Comparison of ENCODE assay signal across 10 mouse cellular contexts in genomic region chr8:122763267-122763738, GRCm38 (mm10). TPM values are rescaled to one million over a fixed set of nuclear protein-coding genes. Genes with fewer than 3 reads are reported as not detected.
DNase-seq lines count a peak whose midpoint lies in the region; ATAC-seq and TF ChIP-seq lines count a peak whose summit lies in the region.
"Had no signal": no experiment of that assay in that cellular context is flagged by ENCODE, and none has a peak within 500 bp of the region (broad histone marks: within the 10 kb centered on the region; RNA-seq: fewer than 3 reads in every experiment).

No protein-coding gene starts in this region.

- H3K9ac ChIP-seq in lung, postnatal 0 days (replicated peaks; ENCODE audit: low read depth), result no peak overlapping the region

- no peak for TF ChIP-seq EP300 in lung, postnatal 0 days (IDR thresholded peaks at IDR 0.05)

- no peak for TF ChIP-seq CTCF in lung, postnatal 0 days (IDR thresholded peaks at IDR 0.05)

- H3K36me3 ChIP-seq in lung, postnatal 0 days (ENCODE audit: insufficient read depth, low read length), result no peaks in the 10 kb centered on the region

- H3K4me1 ChIP-seq in lung, postnatal 0 days (ENCODE audit: insufficient read depth, low read depth, low read length), result no peaks in the 10 kb centered on the region

- peak; percentile 53 to 57 for DNase-seq in lung, adult 18-20 months
- no peak for DNase-seq in lung, postnatal 0 days (ENCODE audit: low spot score)
- peak; percentile 25 for DNase-seq in gastrocnemius, postnatal 10 days
- DNase-seq in heart, postnatal 4 days, result peak; percentile 34
- peak; percentile 27 for DNase-seq in skeletal muscle tissue, adult 2 months (ENCODE audit: low read depth, low spot score)
- no peak for DNase-seq in MN1 (ENCODE audit: low spot score)
- no peak for DNase-seq in frontal cortex, postnatal 25 days (ENCODE audit: low spot score in 2 of 2)
- no peak for DNase-seq in cerebellum, postnatal 4 days (ENCODE audit: low spot score in 2 of 2)
- DNase-seq: thymus, postnatal 14 days had no signal

- H3K9me3 ChIP-seq in lung, postnatal 0 days (ENCODE audit: low read length), result no peaks in the 10 kb centered on the region

- no peak overlapping the region for H3K4me2 ChIP-seq in lung, postnatal 0 days (replicated peaks; ENCODE audit: low read depth, low read length)

- no peaks in the 10 kb centered on the region for H3K27me3 ChIP-seq in lung, postnatal 0 days (replicated peaks; ENCODE audit: insufficient read depth, low read length)

- no peak overlapping the region for H3K4me3 ChIP-seq in lung, postnatal 0 days (ENCODE audit: low read depth, low read length)
- H3K4me3 ChIP-seq: myocyte had no signal

- WGBS in lung, postnatal 0 days, result 69% methylated on average over 14 of the region's 14 CpGs

- H3K27ac ChIP-seq in lung, postnatal 0 days (ENCODE audit: low read length), result no peak overlapping the region

- no peak for ATAC-seq in lung, postnatal 0 days

RNA-seq across cellular contexts. Expression of gene Acsf3, which starts 12.0 kb away (rescaled TPM):
- polyA plus RNA-seq in lung, postnatal 0 days (2015; fragmentation: Nextera tagmentation; extraction: Ambion mirVana), result 10.9 TPM in 2 replicates
- 10 to 100 TPM; 14.3 to 15.0 TPM for total RNA-seq in gastrocnemius, postnatal 10 days (2021)
- total RNA-seq in heart, postnatal 4 days (2021), result 10 to 100 TPM; 23.8 to 24.9 TPM

Comparison
In these comparisons a context has a peak if more than half of its experiments do, and no peak if none do; other contexts are left out.
1. DNase-seq: peak in lung, adult 18-20 months (2 of 2), gastrocnemius, postnatal 10 days (single experiment), heart, postnatal 4 days (single experiment) and skeletal muscle tissue, adult 2 months (single experiment); none in lung, postnatal 0 days (single experiment), MN1 (single experiment), frontal cortex, postnatal 25 days (0 of 2) and cerebellum, postnatal 4 days (0 of 2).